Mouse (Mus musculus) heart, embryonic 15.5 days (tissue): ENCODE data around the gene Lsr. TPM values are rescaled to one million over a fixed set of nuclear protein-coding genes. Genes with fewer than 3 reads are reported as not detected.
"Not testable (repeated sequence)": the region's sequence is repeated elsewhere in the genome, so short reads cannot be mapped to it uniquely, and the experiment has no call there.

Experiments used
- ATAC-seq: fragments of 200-750 bp; cut with Nextera tagmentation; replicated peaks from 2 replicates; pipeline ENCODE4 v1.8.0; 2017; ENCODE audit warnings: low read depth, moderate TSS enrichment; ENCODE audit not compliant: insufficient number of reproducible peaks, insufficient read depth, low FRiP score
- H3K27ac ChIP-seq: fragments of 300-500 bp; sonication (generic); 2 replicates; pipeline ENCODE4 v1.5.1; 2015; ENCODE audit warnings: mild to moderate bottlenecking, inconsistent platforms
- H3K27me3 ChIP-seq: fragments of 300-500 bp; sonication (generic); 2 replicates; pipeline ENCODE4 v1.6.1; 2015; ENCODE audit warnings: inconsistent platforms
- H3K36me3 ChIP-seq: fragments of 300-500 bp; sonication (generic); 2 replicates; pipeline ENCODE4 v1.6.1; 2015; ENCODE audit warnings: mild to moderate bottlenecking, inconsistent platforms
- H3K4me1 ChIP-seq: fragments of 300-500 bp; sonication (generic); replicated peaks from 2 replicates; pipeline ENCODE4 v1.6.1; 2015; ENCODE audit warnings: inconsistent platforms
- H3K4me2 ChIP-seq: fragments of 300-500 bp; sonication (generic); 2 replicates; pipeline ENCODE4 v1.6.1; 2015; ENCODE audit warnings: inconsistent platforms, mild to moderate bottlenecking, moderate library complexity
- H3K4me3 ChIP-seq: fragments of 300-500 bp; sonication (generic); 2 replicates; pipeline ENCODE4 v1.5.1; 2015; ENCODE audit warnings: mild to moderate bottlenecking, inconsistent platforms
- H3K9ac ChIP-seq: fragments of 300-500 bp; sonication (generic); 2 replicates; pipeline ENCODE4 v1.6.1; 2015; ENCODE audit warnings: mild to moderate bottlenecking, inconsistent platforms
- H3K9me3 ChIP-seq: fragments of 300-500 bp; sonication (generic); replicated peaks from 2 replicates; pipeline ENCODE4 v1.6.1; 2016; ENCODE audit warnings: inconsistent platforms
- WGBS: fragments of 180-500 bp; shearing (Covaris S2); methylation state at CpG from one replicate; pipeline ENCODE4 v1.1.7; 2015; ENCODE audit warnings: mixed read lengths; 5-methylcytosine and 5-hydroxymethylcytosine counted together
- polyA plus RNA-seq: library from polyadenylated mRNA; unstranded; fragments of >200 nt; fragmentation: Nextera tagmentation; extraction: Ambion mirVana; gene quantifications from 2 replicates; pipeline ENCODE4 v1.2.1, GENCODE M21; 2015

Lsr gene
- polyA plus RNA-seq, 1 experiment from 2014 or later = 7.0 TPM

- H3K4me2 ChIP-seq = no peak overlapping the region
- H3K27ac ChIP-seq = no peak overlapping the region
- H3K36me3 ChIP-seq = peaks cover 49% of the 10 kb centered on the region
- H3K4me3 ChIP-seq = no peak overlapping the region
- ATAC-seq = no peak
- 83% methylated on average over 6 of the region's 6 CpGs for WGBS
- no peaks in the 10 kb centered on the region for H3K9me3 ChIP-seq
- H3K9ac ChIP-seq = no peak overlapping the region
- no peaks in the 10 kb centered on the region for H3K27me3 ChIP-seq
- peaks cover 17% of the 10 kb centered on the region for H3K4me1 ChIP-seq
Measured at GRCm38 (mm10) chr7:30953459-30953858, 19.8 kb downstream of the Lsr start.

- H3K4me1 ChIP-seq = peaks cover 10% of the 10 kb centered on the region
- H3K27me3 ChIP-seq = no peaks in the 10 kb centered on the region
- no peak for ATAC-seq
- no peaks in the 10 kb centered on the region for H3K9me3 ChIP-seq
- no peak overlapping the region for H3K4me2 ChIP-seq
- no peak overlapping the region for H3K27ac ChIP-seq
- 93% methylated on average over 16 of the region's 16 CpGs for WGBS
- H3K36me3 ChIP-seq = peaks cover 49% of the 10 kb centered on the region
- H3K9ac ChIP-seq = no peak overlapping the region
- no peak overlapping the region for H3K4me3 ChIP-seq
Measured at GRCm38 (mm10) chr7:30952441-30953265, 20.6 kb downstream of the Lsr start.

- not testable (repeated sequence) for H3K4me1 ChIP-seq, H3K4me3 ChIP-seq, H3K4me2 ChIP-seq, H3K9ac ChIP-seq, ATAC-seq, H3K27me3 ChIP-seq, H3K27ac ChIP-seq, H3K9me3 ChIP-seq
- H3K36me3 ChIP-seq = peaks cover 53% of the 10 kb centered on the region
- WGBS = 83% methylated on average over 3 of the region's 3 CpGs
Measured at GRCm38 (mm10) chr7:30949902-30950301, 23.4 kb downstream of the Lsr start.

DNA sequence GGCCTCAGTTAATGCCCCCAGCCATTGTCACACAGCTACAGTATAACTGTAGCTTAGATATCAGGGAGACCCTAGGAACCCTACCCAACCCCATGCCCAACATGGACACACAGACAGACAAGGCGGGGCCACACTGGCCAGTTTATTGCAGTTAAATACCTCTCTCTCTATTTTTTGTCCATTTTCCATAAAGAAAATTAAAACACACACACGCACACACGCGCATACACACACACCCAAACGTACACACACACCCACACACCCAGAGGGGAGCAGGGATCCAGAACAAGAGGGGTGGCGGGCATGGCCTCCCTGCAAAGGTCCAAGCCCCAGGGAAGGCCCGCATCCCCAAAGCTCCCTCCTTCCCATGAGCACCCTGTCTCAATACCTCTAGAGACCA is 27.4 kb downstream of the Lsr start:
- Histone ChIP-seq H3K27me3 (no peaks in the 10 kb centered on the region), H3K4me3 (no peak overlapping the region), H3K27ac (no peak overlapping the region), H3K9ac (no peak overlapping the region), H3K4me1 (no peaks in the 10 kb centered on the region), H3K36me3 (peaks cover 17% of the 10 kb centered on the region; the same call in 1 of the 2 replicates), H3K9me3 (no peaks in the 10 kb centered on the region), H3K4me2 (no peak overlapping the region)
- 96% methylated on average over 7 of the region's 7 CpGs for WGBS
- no peak for ATAC-seq

DNA sequence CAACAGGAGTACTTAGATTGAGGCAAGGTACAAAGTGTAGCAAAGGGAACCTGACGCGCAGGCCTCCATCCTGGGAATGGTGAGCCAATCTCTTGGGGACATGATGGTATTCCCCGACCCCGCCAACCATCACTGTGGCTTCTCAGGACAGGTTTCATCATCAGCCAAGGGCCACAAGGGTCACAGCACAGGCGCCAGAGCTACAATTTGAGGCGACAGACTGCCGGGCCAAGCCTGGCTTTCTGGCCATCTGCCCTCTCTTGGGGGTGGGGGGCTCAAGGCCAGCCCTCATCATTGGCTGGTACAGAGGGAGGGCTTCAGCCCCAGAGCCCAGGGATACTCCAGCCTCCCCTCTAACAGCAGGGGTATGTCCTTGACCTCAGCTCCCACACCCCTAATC is 27.8 kb downstream of the Lsr start:
- H3K4me2 ChIP-seq, H3K9me3 ChIP-seq, H3K27ac ChIP-seq, H3K9ac ChIP-seq, H3K4me3 ChIP-seq, H3K27me3 ChIP-seq, H3K4me1 ChIP-seq, ATAC-seq: not testable (repeated sequence)
- H3K36me3 ChIP-seq = peaks cover 15% of the 10 kb centered on the region; the same call in 1 of the 2 replicates
- WGBS = 84% methylated on average over 7 of the region's 7 CpGs

- not testable (repeated sequence) for ATAC-seq
Measured at GRCm38 (mm10) chr7:30944706-30945105, 28.6 kb downstream of the Lsr start.

DNA sequence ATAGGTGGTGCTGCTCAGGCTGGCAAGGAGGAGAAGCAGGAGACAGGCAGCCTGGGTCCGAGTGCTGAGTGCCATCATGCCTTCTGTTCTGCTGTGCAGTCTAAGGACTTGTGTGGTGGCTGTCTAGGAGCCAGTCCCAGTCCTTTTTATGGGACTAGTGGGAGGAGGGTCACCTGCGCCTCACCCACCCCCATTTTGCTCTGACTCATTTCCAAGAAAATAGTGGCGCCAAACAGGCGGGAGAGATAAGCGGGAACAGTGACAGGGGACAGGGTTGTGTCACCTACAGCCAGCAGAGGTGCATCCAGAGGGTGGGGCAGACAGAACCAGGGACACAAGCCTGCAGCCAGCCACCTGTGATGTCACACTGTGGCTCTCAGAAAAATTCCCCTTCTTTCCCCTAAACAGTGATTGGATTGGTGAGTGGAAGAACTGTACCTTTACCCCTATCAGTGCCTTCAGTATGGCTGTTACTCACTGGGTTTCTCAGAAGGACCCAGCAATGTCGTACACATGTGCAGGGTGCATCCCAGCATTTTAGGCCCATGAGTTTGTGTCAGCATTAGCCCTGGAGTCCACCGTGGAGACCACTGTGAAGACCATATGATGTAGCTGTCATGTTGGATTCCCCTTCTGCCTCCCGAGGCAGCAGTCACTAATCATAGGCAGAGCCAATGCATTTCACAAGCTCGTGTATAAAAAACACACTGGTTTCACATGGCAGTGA is 29.2 kb downstream of the Lsr start, which contains the start of gene Hamp:
Gene Hamp, minus strand, starts transcription at position 124 of the 727 bp plus-strand sequence.
- ATAC-seq = no peak
- WGBS = 53% methylated on average over 9 of the region's 9 CpGs
- Histone ChIP-seq H3K27ac (no peak within 1 kb of the TSS), H3K36me3 (peaks cover 9% of the 10 kb centered on the region; the same call in 1 of the 2 replicates), H3K4me1 (no peaks in the 10 kb centered on the region), H3K9me3 (no peaks in the 10 kb centered on the region), H3K4me3 (no peak within 1 kb of the TSS), H3K4me2 (no peak within 1 kb of the TSS), H3K27me3 (no peaks in the 10 kb centered on the region), H3K9ac (no peak within 1 kb of the TSS)

More at GRCm38 (mm10) chr7:30944706-30945105, 28.6 kb downstream of the Lsr start:
- not testable (repeated sequence) for H3K9me3 ChIP-seq, H3K27ac ChIP-seq, H3K9ac ChIP-seq, H3K4me3 ChIP-seq, H3K27me3 ChIP-seq, H3K4me1 ChIP-seq, H3K4me2 ChIP-seq
- H3K36me3 ChIP-seq = peaks cover 12% of the 10 kb centered on the region; the same call in 1 of the 2 replicates
- WGBS = 54% methylated on average over 2 of the region's 2 CpGs

GRCm38 (mm10) chr7:30942365-30942764 is 30.9 kb downstream of the Lsr start:
- ATAC-seq, H3K9me3 ChIP-seq, H3K9ac ChIP-seq, H3K4me1 ChIP-seq, H3K27ac ChIP-seq, H3K4me2 ChIP-seq, H3K4me3 ChIP-seq, H3K36me3 ChIP-seq, H3K27me3 ChIP-seq: not testable (repeated sequence)
- WGBS = 37% methylated on average over 3 of the region's 3 CpGs

DNA sequence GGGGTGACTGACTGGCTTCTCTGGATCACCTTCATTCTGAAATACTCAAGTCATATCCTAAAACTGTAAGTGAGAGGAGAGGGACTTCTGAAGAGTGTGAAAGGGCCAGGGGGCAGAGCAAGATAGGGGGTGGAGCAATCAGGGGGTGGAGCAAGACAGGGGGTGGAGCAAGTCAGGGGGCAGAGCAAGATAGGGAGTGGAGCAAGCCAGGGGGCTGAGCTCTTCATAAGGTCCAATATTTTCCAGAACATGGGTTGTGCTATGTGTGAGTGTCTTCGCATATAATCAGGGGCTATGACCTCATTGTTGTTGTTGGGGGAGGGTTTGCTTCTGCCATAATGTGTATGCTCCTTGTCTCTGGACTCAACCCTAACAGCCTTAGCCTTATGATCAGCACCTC is 33.2 kb downstream of the Lsr start:
- not testable (repeated sequence) for ATAC-seq, H3K4me2 ChIP-seq, H3K4me3 ChIP-seq, H3K27ac ChIP-seq, H3K4me1 ChIP-seq, H3K9me3 ChIP-seq, H3K36me3 ChIP-seq, H3K27me3 ChIP-seq, H3K9ac ChIP-seq
- WGBS = 72% methylated on average over 1 of the region's 1 CpGs

GRCm38 (mm10) chr7:30935422-30936099 is 37.7 kb downstream of the Lsr start:
- H3K9me3 ChIP-seq, ATAC-seq, H3K4me2 ChIP-seq, H3K27ac ChIP-seq, H3K36me3 ChIP-seq, H3K27me3 ChIP-seq, H3K4me1 ChIP-seq, H3K4me3 ChIP-seq, H3K9ac ChIP-seq: not testable (repeated sequence)
- WGBS = 67% methylated on average over 6 of the region's 6 CpGs

GRCm38 (mm10) chr7:30924581-30924980 is 48.7 kb downstream of the Lsr start, which contains the start of gene Hamp2:
Gene Hamp2 (minus strand): TSS chr7:30924681.
- H3K9me3 ChIP-seq, H3K27ac ChIP-seq, H3K36me3 ChIP-seq, H3K27me3 ChIP-seq, H3K9ac ChIP-seq, H3K4me3 ChIP-seq, ATAC-seq, H3K4me1 ChIP-seq, H3K4me2 ChIP-seq: not testable (repeated sequence)
- WGBS = 72% methylated on average over 2 of the region's 2 CpGs
